Mouse (Mus musculus): ENCODE results near the gene Gmpr2. TPM values are rescaled to one million over a fixed set of nuclear protein-coding genes. Genes with fewer than 3 reads are reported as not detected.

Gmpr2 gene
- total RNA-seq, 2 experiments from 2014 or later = 29.2 to 29.7 TPM

GRCm38 (mm10) chr14:55723433-55723832 is 51.7 kb downstream of the Gmpr2 start:
- DNase-seq (ENCODE audit: low spot score in 2 of 2) = no peak

- no peak for DNase-seq (ENCODE audit: low spot score in 2 of 2)
These were observed 52.7 kb downstream of the Gmpr2 start for GRCm38 (mm10) chr14:55724411-55724871.

- no peak for DNase-seq (ENCODE audit: low spot score in 2 of 2)
These were observed 54.5 kb downstream of the Gmpr2 start for GRCm38 (mm10) chr14:55726261-55726660.

GRCm38 (mm10) chr14:55727889-55728685 is 56.3 kb downstream of the Gmpr2 start:
- DNase-seq (ENCODE audit: low spot score in 2 of 2) = no peak

Other genes with a start within 250 kb of the Gmpr2 start
- 10 to 100 TPM; 82.9 to 85.8 TPM for gene Dhrs4, start 193.2 kb upstream of the Gmpr2 start, total RNA-seq (2021)
- 10 to 100 TPM; 19.6 to 25.4 TPM for gene Carmil3, start 181.3 kb upstream of the Gmpr2 start, total RNA-seq (2021)
- 1 to 10 TPM in 1 of 2 experiments, under 1 TPM in 1; 0.53 to 1.1 TPM for gene Cpne6, start 161.5 kb upstream of the Gmpr2 start, total RNA-seq (2021)
- not detected for gene Nrl, start 147.0 kb upstream of the Gmpr2 start, total RNA-seq (2021)
- gene Pck2, start 131.7 kb upstream of the Gmpr2 start, total RNA-seq (2021) = 10 to 100 TPM; 63.4 to 64.0 TPM
- 10 to 100 TPM; 84.6 to 91.6 TPM for gene Dcaf11, start 111.9 kb upstream of the Gmpr2 start, total RNA-seq (2021)
- gene A730061H03Rik, start 111.5 kb upstream of the Gmpr2 start, total RNA-seq (2021) = 1 to 10 TPM; 1.0 to 1.2 TPM
- gene Fitm1, start 96.3 kb upstream of the Gmpr2 start, total RNA-seq (2021) = 1 to 10 TPM; 6.5 to 10.0 TPM
- 100 to 1,000 TPM; 302 to 310 TPM for gene Psme1, start 93.8 kb upstream of the Gmpr2 start, total RNA-seq (2021)
- 10 to 100 TPM; 40.9 to 47.0 TPM for gene Emc9, start 86.6 kb upstream of the Gmpr2 start, total RNA-seq (2021)
- 100 to 1,000 TPM; 336 to 355 TPM for gene Psme2, start 80.8 kb upstream of the Gmpr2 start, total RNA-seq (2021)
- gene Rnf31, start 80.2 kb upstream of the Gmpr2 start, total RNA-seq (2021) = 10 to 100 TPM; 35.0 to 40.3 TPM
- 10 to 100 TPM; 19.1 to 19.9 TPM for gene Irf9, start 68.4 kb upstream of the Gmpr2 start, total RNA-seq (2021)
- gene Rec8, start 53.9 kb upstream of the Gmpr2 start, total RNA-seq (2021) = 1 to 10 TPM; 8.0 to 8.6 TPM
- 100 to 1,000 TPM in 1 of 2 experiments, 10 to 100 TPM in 1; 96.8 to 108 TPM for gene Ipo4, start 36.0 kb upstream of the Gmpr2 start, total RNA-seq (2021)
- gene Gm49378, start 34.0 kb upstream of the Gmpr2 start, total RNA-seq (2021) = 1 to 10 TPM; 3.8 to 4.5 TPM
- gene Tm9sf1, start 28.1 kb upstream of the Gmpr2 start, total RNA-seq (2021) = 100 to 1,000 TPM in 1 of 2 experiments, 10 to 100 TPM in 1; 98.6 to 102 TPM
- gene Tssk4, start 21.8 kb upstream of the Gmpr2 start, total RNA-seq (2021) = 1 to 10 TPM; 1.7 to 2.8 TPM
- 10 to 100 TPM; 57.4 to 63.3 TPM for gene Mdp1, start 11.4 kb upstream of the Gmpr2 start, total RNA-seq (2021)
- gene Nedd8, start 183 bp downstream of the Gmpr2 start, total RNA-seq (2021) = 100 to 1,000 TPM; 316 to 337 TPM
- 10 to 100 TPM; 33.0 to 33.2 TPM for gene Tinf2, start 9.9 kb downstream of the Gmpr2 start, total RNA-seq (2021)
- gene Tgm1, start 42.0 kb downstream of the Gmpr2 start, total RNA-seq (2021) = 1 to 10 TPM; 1.4 to 1.8 TPM
- 10 to 100 TPM; 23.8 to 25.7 TPM for gene Rabggta, start 50.3 kb downstream of the Gmpr2 start, total RNA-seq (2021)
- gene Dhrs1, start 73.7 kb downstream of the Gmpr2 start, total RNA-seq (2021) = 10 to 100 TPM; 74.1 to 77.7 TPM
- 10 to 100 TPM; 24.5 to 27.1 TPM for gene Nop9, start 73.8 kb downstream of the Gmpr2 start, total RNA-seq (2021)
- 10 to 100 TPM in 1 of 2 experiments, 1 to 10 TPM in 1; 4.6 to 12.0 TPM for gene Cideb, start 86.5 kb downstream of the Gmpr2 start, total RNA-seq (2021)
- under 1 TPM; 0.17 to 0.34 TPM for gene Ltb4r2, start 89.5 kb downstream of the Gmpr2 start, total RNA-seq (2021)
- 1 to 10 TPM; 1.3 to 2.9 TPM for gene Ltb4r1, start 94.0 kb downstream of the Gmpr2 start, total RNA-seq (2021)
- gene Adcy4, start 112.2 kb downstream of the Gmpr2 start, total RNA-seq (2021) = 10 to 100 TPM; 10.4 to 10.9 TPM
- 10 to 100 TPM in 1 of 2 experiments, 1 to 10 TPM in 1; 8.4 to 12.2 TPM for gene Ripk3, start 116.9 kb downstream of the Gmpr2 start, total RNA-seq (2021)
- 10 to 100 TPM; 47.0 to 49.4 TPM for gene Nfatc4, start 151.2 kb downstream of the Gmpr2 start, total RNA-seq (2021)
- 10 to 100 TPM; 46.0 to 52.0 TPM for gene Nynrin, start 182.1 kb downstream of the Gmpr2 start, total RNA-seq (2021)
- gene Cbln3, start 212.5 kb downstream of the Gmpr2 start, total RNA-seq (2021) = under 1 TPM; 0.39 to 0.76 TPM
- gene Khnyn, start 213.0 kb downstream of the Gmpr2 start, total RNA-seq (2021) = 10 to 100 TPM; 29.7 to 29.9 TPM
- gene Sdr39u1, start 228.4 kb downstream of the Gmpr2 start, total RNA-seq (2021) = 10 to 100 TPM; 65.3 to 71.9 TPM

Data from adrenal gland, postnatal 4 days (tissue).